Mouse (Mus musculus): ENCODE measurements around the gene Olfr1337. TPM values are rescaled to one million over a fixed set of nuclear protein-coding genes. Genes with fewer than 3 reads are reported as not detected.
"Not testable (repeated sequence)": the region's sequence is repeated elsewhere in the genome, so short reads cannot be mapped to it uniquely, and the experiment has no call there.

The Olfr1337 gene
- not detected in 2 replicates for polyA plus RNA-seq (2012; rRNA removed)

DNA sequence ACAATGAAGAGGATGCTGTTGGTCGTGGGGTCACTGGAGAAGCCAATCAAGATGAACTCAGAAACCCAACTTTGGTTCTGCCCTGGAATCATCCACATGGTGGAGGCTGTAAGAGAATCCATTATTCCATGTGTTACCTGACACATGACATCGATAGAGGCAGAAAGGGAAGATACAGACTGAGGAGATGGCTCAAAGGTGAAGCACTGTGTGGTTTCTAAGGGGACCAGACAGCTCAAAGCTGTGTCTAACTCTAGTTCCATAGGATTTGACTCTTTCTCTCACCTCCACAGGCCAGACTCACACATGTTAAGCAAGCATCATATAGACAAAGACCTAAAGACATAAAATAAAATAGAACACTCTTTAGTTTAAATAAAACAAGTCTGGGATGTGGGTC is at the start of gene Olfr1337:
TSS of gene Olfr1337 (minus strand) at position 101 of the 400 bp plus-strand sequence.
- no peak for DNase-seq
- 68% methylated on average over 2 of the region's 2 CpGs for WGBS
- TF ChIP-seq POLR2A (IDR thresholded peaks at IDR 0.05; ENCODE audit: borderline replicate concordance, extremely low read depth, low read depth, low read length), result no peak
- Histone ChIP-seq H3K4me1 (ENCODE audit: control insufficient read depth, insufficient read depth, low read length) (no peaks in the 10 kb centered on the region), H3K4me3 (replicated peaks; ENCODE audit: extremely low read depth, low read depth, low read length) (no peak within 1 kb of the TSS)

DNA sequence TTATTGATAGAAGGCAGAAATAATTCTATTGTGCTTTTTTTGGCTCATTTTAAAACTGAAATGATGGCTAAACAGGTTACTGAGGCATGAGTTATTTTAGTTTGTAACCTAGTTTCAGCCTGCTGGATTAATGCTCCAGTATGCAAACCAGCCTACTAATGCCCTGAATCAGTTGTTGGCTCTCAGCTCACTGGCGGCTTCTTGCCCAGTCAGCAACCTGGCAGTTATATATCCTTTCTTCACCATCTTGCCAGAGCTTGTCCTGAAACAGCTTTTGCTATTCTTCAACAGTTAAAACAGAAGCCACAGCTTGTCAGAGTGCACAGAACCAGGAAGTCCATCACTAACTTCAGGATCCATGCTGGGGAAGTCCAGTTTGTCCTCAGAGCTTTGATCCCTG is 36.5 kb upstream of the Olfr1337 start:
- 97% methylated on average over 1 of the region's 1 CpGs for WGBS
- no peak overlapping the region for H3K4me3 ChIP-seq (replicated peaks; ENCODE audit: extremely low read depth, low read depth, low read length)
- TF ChIP-seq POLR2A (IDR thresholded peaks at IDR 0.05; ENCODE audit: borderline replicate concordance, extremely low read depth, low read depth, low read length) (no peak), CTCF (IDR thresholded peaks at IDR 0.05; ENCODE audit: insufficient read depth, low read length) (no peak)
- H3K4me1 ChIP-seq (ENCODE audit: control insufficient read depth, insufficient read depth, low read length), result no peaks in the 10 kb centered on the region
- DNase-seq, result no peak

DNA sequence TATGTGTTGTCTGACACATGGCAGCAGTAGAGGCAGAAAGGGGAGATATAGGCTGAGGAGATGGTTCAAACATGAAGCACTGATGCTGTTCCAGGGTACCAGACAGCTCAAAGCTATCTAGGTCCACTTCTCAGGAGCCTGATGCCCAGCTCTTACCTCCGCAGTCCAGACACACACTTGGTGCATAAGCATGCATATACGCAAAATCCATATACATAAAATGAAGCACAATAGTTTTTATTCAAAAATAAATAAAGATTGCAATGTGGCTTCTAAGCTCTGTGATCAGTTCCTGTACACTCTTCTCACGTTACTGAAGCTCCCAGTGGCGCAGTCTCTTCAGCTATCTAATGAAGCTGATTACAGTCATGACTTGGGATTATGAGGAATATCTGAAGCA is 27.5 kb upstream of the Olfr1337 start, which contains the start of gene Olfr1335:
TSS of gene Olfr1335 (minus strand) at position 101 of the 400 bp plus-strand sequence.
- Histone ChIP-seq H3K4me1 (ENCODE audit: control insufficient read depth, insufficient read depth, low read length) (no peaks in the 10 kb centered on the region), H3K4me3 (replicated peaks; ENCODE audit: extremely low read depth, low read depth, low read length) (no peak within 1 kb of the TSS)
- no peak for TF ChIP-seq CTCF (IDR thresholded peaks at IDR 0.05; ENCODE audit: insufficient read depth, low read length)
- TF ChIP-seq POLR2A (IDR thresholded peaks at IDR 0.05; ENCODE audit: borderline replicate concordance, extremely low read depth, low read depth, low read length), result no peak
- DNase-seq, result no peak
- 85% methylated on average over 4 of the region's 4 CpGs for WGBS

DNA sequence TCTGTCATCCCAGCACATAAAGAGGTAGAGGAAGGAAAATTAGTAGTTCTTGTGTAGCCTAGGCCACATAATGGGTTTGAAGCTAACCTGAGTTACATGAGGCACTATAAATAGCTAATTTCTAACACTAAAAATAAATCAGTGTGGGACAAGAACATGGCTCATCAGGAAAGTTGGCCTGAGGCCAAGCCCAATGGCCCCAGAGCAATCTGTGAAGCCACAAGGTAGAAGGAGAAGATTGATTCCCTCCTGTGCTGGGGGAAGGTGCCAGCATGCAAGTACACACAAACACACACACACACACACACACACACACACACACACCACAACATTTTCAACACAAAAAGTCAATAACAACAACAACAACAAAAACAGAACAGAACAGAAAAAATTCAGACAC is 10.4 kb upstream of the Olfr1337 start:
- not testable (repeated sequence) for DNase-seq; H3K4me3 ChIP-seq (replicated peaks; ENCODE audit: extremely low read depth, low read depth, low read length); H3K4me1 ChIP-seq (ENCODE audit: control insufficient read depth, insufficient read depth, low read length)

DNA sequence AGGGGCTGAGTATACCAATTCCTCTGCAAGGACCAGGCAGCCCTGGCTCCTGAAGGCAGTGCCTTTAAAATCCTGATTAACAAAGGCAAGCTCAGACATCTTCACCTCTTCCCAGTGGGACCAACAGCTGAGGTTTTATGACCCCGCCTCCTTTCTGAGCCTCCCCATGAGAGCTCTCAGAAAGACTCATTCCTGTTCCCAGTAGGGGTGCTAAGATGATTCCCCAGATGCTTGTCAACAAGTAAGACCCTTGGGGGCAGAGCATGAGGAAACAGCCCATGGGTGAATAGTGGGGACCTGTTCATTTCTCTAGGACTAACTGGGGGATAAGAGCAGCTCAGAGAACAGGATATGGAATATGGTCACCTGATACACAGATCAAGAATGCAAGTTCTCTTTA is 23.7 kb downstream of the Olfr1337 start, which contains the start of gene Olfr1338:
TSS of gene Olfr1338 (minus strand) at position 101 of the 400 bp plus-strand sequence.
- 63% methylated on average over 1 of the region's 1 CpGs for WGBS

DNA sequence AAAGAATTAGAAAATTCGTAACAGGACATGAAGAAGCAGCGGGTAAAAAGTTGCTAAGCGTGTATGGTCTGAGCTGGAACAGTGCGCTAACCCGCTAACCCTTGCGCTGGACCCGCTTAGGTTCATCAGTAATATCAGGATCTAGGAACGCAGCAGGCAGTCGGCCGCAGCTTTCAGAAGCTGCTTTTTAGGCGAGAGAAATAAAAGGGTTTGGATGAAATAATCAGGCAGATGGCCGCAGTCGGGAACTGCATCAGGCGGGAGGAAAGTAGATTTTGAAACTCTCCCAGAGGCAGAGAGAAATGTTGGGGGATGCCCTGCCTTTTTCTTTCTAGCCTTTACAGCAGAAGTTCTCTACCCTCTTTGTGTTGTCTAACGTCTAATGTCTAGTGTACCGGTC is 40.5 kb downstream of the Olfr1337 start:
- H3K4me1 ChIP-seq (ENCODE audit: control insufficient read depth, insufficient read depth, low read length), result no peaks in the 10 kb centered on the region
- no peak for DNase-seq
- no peak overlapping the region for H3K4me3 ChIP-seq (replicated peaks; ENCODE audit: extremely low read depth, low read depth, low read length)
- WGBS, result 13% methylated on average over 16 of the region's 16 CpGs
- TF ChIP-seq POLR2A (IDR thresholded peaks at IDR 0.05; ENCODE audit: borderline replicate concordance, extremely low read depth, low read depth, low read length) (no peak), CTCF (IDR thresholded peaks at IDR 0.05; ENCODE audit: insufficient read depth, low read length) (no peak)

More for the DNA sequence above, 23.7 kb downstream of the Olfr1337 start, which contains the start of gene Olfr1338:
- no peak within 1 kb of the TSS for H3K4me3 ChIP-seq (replicated peaks; ENCODE audit: extremely low read depth, low read depth, low read length)
- no peak for DNase-seq
- TF ChIP-seq POLR2A (IDR thresholded peaks at IDR 0.05; ENCODE audit: borderline replicate concordance, extremely low read depth, low read depth, low read length), result no peak
- TF ChIP-seq CTCF (IDR thresholded peaks at IDR 0.05; ENCODE audit: insufficient read depth, low read length), result no peak
- H3K4me1 ChIP-seq (ENCODE audit: control insufficient read depth, insufficient read depth, low read length), result no peaks in the 10 kb centered on the region

DNA sequence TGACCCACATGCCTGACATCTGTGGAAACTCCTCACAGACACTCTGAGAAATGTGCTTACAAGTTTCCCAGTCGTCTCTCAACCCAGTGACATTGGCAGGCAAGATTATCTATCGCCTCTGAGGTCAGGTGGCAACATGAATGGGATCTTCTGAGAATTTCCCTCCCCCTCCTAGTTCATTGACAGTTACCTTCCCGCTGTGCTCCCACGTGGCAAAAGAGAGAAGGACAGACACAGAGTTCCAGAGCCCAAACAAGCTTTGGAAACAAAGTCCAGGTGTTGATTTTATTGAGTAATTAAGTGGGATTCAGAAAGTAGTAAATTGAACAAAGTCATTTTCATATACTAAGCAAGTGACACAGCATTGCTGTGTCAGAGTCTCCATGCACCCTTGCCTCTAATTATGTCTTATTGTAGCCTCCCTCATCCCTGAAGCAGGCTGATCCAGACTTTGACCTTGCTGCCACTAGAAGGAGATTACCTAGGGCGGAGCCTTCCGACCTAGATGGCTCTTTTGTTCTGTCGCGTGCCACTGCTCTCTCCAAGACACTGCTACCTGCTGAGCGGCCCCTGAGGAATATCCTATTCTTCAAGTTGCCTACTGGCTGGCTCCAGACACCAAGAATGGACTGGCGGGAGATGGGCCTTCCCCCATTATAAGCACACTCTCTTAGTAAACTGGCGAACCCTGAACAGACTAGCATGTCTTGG is 41.2 kb downstream of the Olfr1337 start:
- no peak for TF ChIP-seq POLR2A (IDR thresholded peaks at IDR 0.05; ENCODE audit: borderline replicate concordance, extremely low read depth, low read depth, low read length)
- no peak for DNase-seq
- no peaks in the 10 kb centered on the region for H3K4me1 ChIP-seq (ENCODE audit: control insufficient read depth, insufficient read depth, low read length)
- 8% methylated on average over 11 of the region's 11 CpGs for WGBS
- no peak overlapping the region for H3K4me3 ChIP-seq (replicated peaks; ENCODE audit: extremely low read depth, low read depth, low read length)

DNA sequence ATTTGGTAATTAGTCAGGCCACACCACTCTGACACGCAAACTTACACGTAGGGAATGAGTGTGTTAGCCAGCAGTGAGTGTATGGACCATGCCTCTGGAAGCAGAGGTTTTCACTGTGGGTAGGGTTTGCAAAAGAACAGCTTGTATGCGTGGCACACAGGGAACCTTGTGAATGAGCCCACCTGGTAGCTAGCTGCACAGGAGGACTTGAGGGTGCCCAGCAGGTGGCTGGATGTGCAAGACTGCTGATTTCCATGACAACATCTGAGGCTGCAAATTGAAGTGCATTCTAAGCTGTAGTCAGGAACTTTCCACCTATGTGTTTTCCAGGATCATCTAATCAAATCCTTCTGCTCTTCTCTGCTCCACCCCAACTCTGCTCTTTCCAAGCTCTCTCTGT is 42.8 kb downstream of the Olfr1337 start:
- DNase-seq, result no peak
- Histone ChIP-seq H3K4me3 (replicated peaks; ENCODE audit: extremely low read depth, low read depth, low read length) (no peak overlapping the region), H3K4me1 (ENCODE audit: control insufficient read depth, insufficient read depth, low read length) (no peaks in the 10 kb centered on the region)
- TF ChIP-seq CTCF (IDR thresholded peaks at IDR 0.05; ENCODE audit: insufficient read depth, low read length) (no peak), POLR2A (IDR thresholded peaks at IDR 0.05; ENCODE audit: borderline replicate concordance, extremely low read depth, low read depth, low read length) (no peak)
- WGBS, result 57% methylated on average over 3 of the region's 3 CpGs

DNA sequence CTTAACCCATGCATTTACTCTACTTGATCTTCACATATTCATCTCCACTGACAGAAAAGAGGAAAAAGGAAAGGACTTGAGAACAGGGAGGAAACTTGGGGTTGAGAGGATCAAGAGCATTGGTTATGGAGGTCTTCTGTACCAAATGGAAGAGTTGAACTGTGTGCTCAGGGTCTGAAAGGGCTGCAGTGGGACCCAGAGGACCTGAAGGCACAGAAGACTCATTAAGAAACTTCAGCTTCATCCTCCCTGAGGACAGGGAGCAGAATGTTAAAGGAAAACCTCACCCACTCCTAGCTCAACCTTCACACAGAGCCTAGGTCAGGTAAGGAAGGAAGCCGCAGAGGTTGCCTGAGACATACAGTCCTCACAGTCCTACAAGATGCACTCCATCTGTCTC is 50.5 kb downstream of the Olfr1337 start, which contains the start of gene Olfr1339:
TSS of gene Olfr1339 (plus strand) at position 301 of the 400 bp plus-strand sequence.
- no peak for DNase-seq
- 86% methylated on average over 1 of the region's 1 CpGs for WGBS
- no peak for TF ChIP-seq POLR2A (IDR thresholded peaks at IDR 0.05; ENCODE audit: borderline replicate concordance, extremely low read depth, low read depth, low read length)
- TF ChIP-seq CTCF (IDR thresholded peaks at IDR 0.05; ENCODE audit: insufficient read depth, low read length), result no peak
- Histone ChIP-seq H3K4me1 (ENCODE audit: control insufficient read depth, insufficient read depth, low read length) (no peaks in the 10 kb centered on the region), H3K4me3 (replicated peaks; ENCODE audit: extremely low read depth, low read depth, low read length) (no peak within 1 kb of the TSS)

Other genes with a start within 250 kb of the Olfr1337 start
- gene Tmem125, start 238.5 kb downstream of the Olfr1337 start, polyA plus RNA-seq (2012; rRNA removed), result 32.4 and 47.5 TPM in 2 replicates
- gene Cfap57, start 161.8 kb downstream of the Olfr1337 start, polyA plus RNA-seq (2012; rRNA removed), result 1.3 and 2.5 TPM in 2 replicates
- 19.7 and 21.6 TPM in 2 replicates for gene Ebna1bp2, start 161.8 kb downstream of the Olfr1337 start, polyA plus RNA-seq (2012; rRNA removed)
- gene Olfr62, start 123.6 kb downstream of the Olfr1337 start, polyA plus RNA-seq (2012; rRNA removed), result not detected in 2 replicates
- gene Olfr1342, start 89.8 kb downstream of the Olfr1337 start, polyA plus RNA-seq (2012; rRNA removed), result 7.2 and 12.8 TPM in 2 replicates
- gene Olfr1341, start 79.1 kb downstream of the Olfr1337 start, polyA plus RNA-seq (2012; rRNA removed), result not detected in 2 replicates
- gene Olfr1340, start 62.4 kb downstream of the Olfr1337 start, polyA plus RNA-seq (2012; rRNA removed), result not detected in 2 replicates
- gene Olfr1339, start 50.4 kb downstream of the Olfr1337 start, polyA plus RNA-seq (2012; rRNA removed), result not detected in 2 replicates
- gene Olfr1338, start 23.8 kb downstream of the Olfr1337 start, polyA plus RNA-seq (2012; rRNA removed), result not detected in 2 replicates
- gene Olfr1335, start 27.4 kb upstream of the Olfr1337 start, polyA plus RNA-seq (2012; rRNA removed), result not detected in 2 replicates
- gene Olfr1333, start 53.7 kb upstream of the Olfr1337 start, polyA plus RNA-seq (2012; rRNA removed), result not detected in 2 replicates
- gene Olfr1331, start 82.1 kb upstream of the Olfr1337 start, polyA plus RNA-seq (2012; rRNA removed), result not detected in 2 replicates
- gene Olfr1330, start 106.0 kb upstream of the Olfr1337 start, polyA plus RNA-seq (2012; rRNA removed), result not detected in 2 replicates
- gene Olfr1329, start 134.9 kb upstream of the Olfr1337 start, polyA plus RNA-seq (2012; rRNA removed), result not detected in 2 replicates
- not detected in 2 replicates for gene Olfr1328, start 156.0 kb upstream of the Olfr1337 start, polyA plus RNA-seq (2012; rRNA removed)
- not detected in 2 replicates for gene Lao1, start 179.0 kb upstream of the Olfr1337 start, polyA plus RNA-seq (2012; rRNA removed)